Mouse (Mus musculus) midbrain, embryonic 14.5 days (tissue): ENCODE measurements around the gene Csnk2a1. TPM values are rescaled to one million over a fixed set of nuclear protein-coding genes. Genes with fewer than 3 reads are reported as not detected.

Experiments used
- ATAC-seq: fragments of 200-750 bp; cut with Nextera tagmentation; 2 replicates; pipeline ENCODE4 v1.8.0; 2017; ENCODE audit warnings: moderate number of reproducible peaks, moderate library complexity; ENCODE audit not compliant: low FRiP score, low TSS enrichment
- DNase-seq: peaks from one replicate; pipeline ENCODE4 v3.0.0-alpha.2; 2015
- H3K27ac ChIP-seq: fragments of 300-500 bp; sonication (generic); replicated peaks from 2 replicates; pipeline ENCODE4 v1.5.1; 2014; ENCODE audit warnings: mild to moderate bottlenecking, low read depth, low read length, moderate library complexity
- H3K27me3 ChIP-seq: fragments of 300-500 bp; sonication (generic); 2 replicates; pipeline ENCODE4 v1.6.1; 2014; ENCODE audit warnings: low read length, control low read depth, mixed read lengths; ENCODE audit not compliant: control insufficient read depth, insufficient read depth
- H3K36me3 ChIP-seq: fragments of 300-500 bp; sonication (generic); 2 replicates; pipeline ENCODE4 v1.6.1; 2014; ENCODE audit warnings: low read length, control low read depth; ENCODE audit not compliant: control insufficient read depth, insufficient read depth
- H3K4me1 ChIP-seq: fragments of 300-500 bp; sonication (generic); 2 replicates; pipeline ENCODE4 v1.6.1; 2014; ENCODE audit warnings: mild to moderate bottlenecking, antibody characterized with exemption, low read length, control low read depth; ENCODE audit not compliant: control insufficient read depth, insufficient read depth
- H3K4me2 ChIP-seq: fragments of 300-500 bp; sonication (generic); 2 replicates; pipeline ENCODE4 v1.6.1; 2014; ENCODE audit warnings: mild to moderate bottlenecking, low read length, moderate library complexity
- H3K4me3 ChIP-seq: fragments of 300-500 bp; sonication (generic); replicated peaks from 2 replicates; pipeline ENCODE4 v1.5.1; 2014; ENCODE audit warnings: low read depth, low read length
- H3K9ac ChIP-seq: fragments of 300-500 bp; sonication (generic); replicated peaks from 2 replicates; pipeline ENCODE4 v1.6.1; 2014; ENCODE audit warnings: mild to moderate bottlenecking, low read length, moderate library complexity
- H3K9me3 ChIP-seq: fragments of 300-500 bp; sonication (generic); 2 replicates; pipeline ENCODE4 v1.6.1; 2016; ENCODE audit warnings: low read length, control low read depth, mixed read lengths; ENCODE audit not compliant: control insufficient read depth
- WGBS: fragments of 180-500 bp; shearing (Covaris S2); extraction: QIAGEN DNeasy Blood & Tissue Kit; methylation state at CpG from one replicate; pipeline ENCODE4 v1.1.7; 2014; 5-methylcytosine and 5-hydroxymethylcytosine counted together
- polyA plus RNA-seq: library from polyadenylated mRNA; unstranded; fragments of >200 nt; fragmentation: Nextera tagmentation; extraction: Ambion mirVana; gene quantifications from 2 replicates; pipeline ENCODE4 v1.2.1, GENCODE M21; 2014

The Csnk2a1 gene
- polyA plus RNA-seq: 164 and 229 TPM in 2 replicates

DNA sequence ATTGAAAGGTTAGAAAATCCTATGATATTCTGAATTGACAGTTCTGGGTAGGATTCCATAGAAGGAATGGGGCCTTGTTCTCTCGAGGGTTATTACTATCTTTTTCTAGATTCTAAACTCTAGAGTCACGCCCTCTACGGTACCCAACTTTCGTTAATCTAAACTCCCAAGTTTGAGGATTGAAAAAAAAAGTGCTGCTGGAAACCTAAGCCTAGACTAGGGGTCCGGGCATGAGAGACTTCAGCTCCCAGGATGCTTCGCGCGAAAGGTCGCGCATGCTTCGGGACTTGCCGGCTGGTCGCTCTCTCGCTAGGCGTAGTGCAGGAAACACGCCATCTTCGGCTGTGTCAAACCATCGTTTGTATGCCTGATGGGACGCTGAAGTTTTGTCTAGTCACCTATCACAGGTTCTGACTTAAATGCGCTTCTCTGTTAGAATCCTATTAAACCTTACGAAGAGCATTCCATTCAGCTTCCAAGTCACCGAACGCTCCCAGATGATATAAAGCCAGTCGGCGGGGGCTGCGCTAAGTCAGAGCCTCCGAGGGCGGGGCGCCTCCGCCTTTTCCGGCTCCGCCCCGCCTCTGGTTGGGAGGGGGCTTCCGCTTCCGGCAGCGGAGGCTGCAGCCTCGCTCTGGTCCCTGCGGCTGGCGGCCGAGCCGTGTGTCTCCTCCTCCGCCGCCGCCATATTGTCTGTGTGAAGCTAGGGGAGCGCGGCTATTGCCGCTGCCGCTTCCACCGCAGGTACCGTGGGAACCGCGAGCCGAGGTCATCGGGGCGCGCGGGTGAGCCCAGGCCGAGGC is at the start of gene Csnk2a1:
TSS of gene Csnk2a1 (plus strand) at position 592 of the 803 bp plus-strand sequence.
- ATAC-seq (peak; percentile 97), DNase-seq (peak; percentile 96)
- H3K9ac ChIP-seq: peak within 1 kb of the TSS; percentile 96
- no peaks in the 10 kb centered on the region for H3K27me3 ChIP-seq
- H3K4me2 ChIP-seq: peak within 1 kb of the TSS; percentile 76
- H3K36me3 ChIP-seq: no peaks in the 10 kb centered on the region
- peak within 1 kb of the TSS; percentile 94 for H3K27ac ChIP-seq
- peaks cover 16% of the 10 kb centered on the region for H3K4me1 ChIP-seq
- peak within 1 kb of the TSS; percentile 92 for H3K4me3 ChIP-seq
- no peaks in the 10 kb centered on the region for H3K9me3 ChIP-seq
- under 1% methylated on average over 58 of the region's 58 CpGs for WGBS

DNA sequence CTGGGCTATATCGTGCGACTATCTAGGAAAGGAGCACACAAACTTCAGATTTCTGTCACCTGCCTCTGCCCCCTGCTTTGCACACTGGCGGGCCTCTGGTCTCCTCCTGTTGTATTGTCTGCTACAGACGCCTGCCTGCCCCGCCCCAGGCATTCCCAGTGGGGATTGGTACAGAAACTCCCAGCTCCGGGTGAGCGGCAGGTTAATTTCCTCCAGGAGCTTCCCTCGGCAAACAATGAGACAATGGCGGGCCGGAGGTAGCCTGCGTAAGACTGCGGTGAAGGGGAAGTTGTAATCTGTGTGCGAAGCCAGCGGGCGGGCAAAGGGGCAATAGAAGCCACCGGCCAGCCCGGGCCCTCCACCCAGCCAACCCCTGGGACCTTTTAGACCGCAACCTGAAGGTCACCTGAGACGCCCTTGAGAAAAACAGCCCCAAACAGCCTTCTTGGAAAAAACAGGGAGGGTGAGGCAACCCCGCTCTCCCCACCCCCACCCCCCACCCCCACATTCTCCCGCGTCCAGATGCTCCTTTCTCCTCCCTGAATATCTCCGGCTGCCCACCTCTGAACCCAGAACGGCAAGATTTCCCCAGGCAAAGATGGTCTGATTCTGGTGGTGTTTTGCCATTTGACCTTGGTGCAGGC is 49.4 kb upstream of the Csnk2a1 start:
- 9% methylated on average over 24 of the region's 24 CpGs for WGBS
- no peak for ATAC-seq
- peak; percentile 51 for DNase-seq
- Histone ChIP-seq H3K4me2 (peak overlapping the region; percentile 38), H3K27ac (no peak overlapping the region), H3K27me3 (no peaks in the 10 kb centered on the region), H3K4me3 (no peak overlapping the region), H3K36me3 (no peaks in the 10 kb centered on the region), H3K9me3 (no peaks in the 10 kb centered on the region), H3K9ac (peak overlapping the region; percentile 3; the same call in 1 of the 2 replicates), H3K4me1 (peaks cover 6% of the 10 kb centered on the region)

GRCm38 (mm10) chr2:152177806-152178170 is 48.9 kb upstream of the Csnk2a1 start:
- H3K27ac ChIP-seq: no peak overlapping the region
- no peaks in the 10 kb centered on the region for H3K27me3 ChIP-seq
- H3K36me3 ChIP-seq: no peaks in the 10 kb centered on the region
- 73% methylated on average over 6 of the region's 6 CpGs for WGBS
- ATAC-seq: no peak
- no peaks in the 10 kb centered on the region for H3K9me3 ChIP-seq
- peaks cover 6% of the 10 kb centered on the region for H3K4me1 ChIP-seq
- no peak overlapping the region for H3K4me2 ChIP-seq
- H3K4me3 ChIP-seq: no peak overlapping the region
- H3K9ac ChIP-seq: no peak overlapping the region
- DNase-seq: no peak

GRCm38 (mm10) chr2:152178345-152178744 is 48.3 kb upstream of the Csnk2a1 start:
- WGBS: 93% methylated on average over 3 of the region's 3 CpGs
- no peak for DNase-seq

GRCm38 (mm10) chr2:152179301-152179700 is 47.3 kb upstream of the Csnk2a1 start:
- ATAC-seq: no peak
- H3K9ac ChIP-seq: no peak overlapping the region
- no peak overlapping the region for H3K27ac ChIP-seq
- H3K36me3 ChIP-seq: no peaks in the 10 kb centered on the region
- no peak for DNase-seq
- H3K4me1 ChIP-seq: peaks cover 6% of the 10 kb centered on the region
- no peak overlapping the region for H3K4me3 ChIP-seq
- no peaks in the 10 kb centered on the region for H3K9me3 ChIP-seq
- 93% methylated on average over 2 of the region's 2 CpGs for WGBS
- H3K4me2 ChIP-seq: no peak overlapping the region
- H3K27me3 ChIP-seq: no peaks in the 10 kb centered on the region

More at GRCm38 (mm10) chr2:152178345-152178744, 48.3 kb upstream of the Csnk2a1 start:
- no peak overlapping the region for H3K4me2 ChIP-seq
- no peak overlapping the region for H3K4me3 ChIP-seq
- ATAC-seq: no peak
- H3K36me3 ChIP-seq: no peaks in the 10 kb centered on the region
- peaks cover 6% of the 10 kb centered on the region for H3K4me1 ChIP-seq
- H3K9ac ChIP-seq: no peak overlapping the region
- H3K27me3 ChIP-seq: no peaks in the 10 kb centered on the region
- H3K27ac ChIP-seq: no peak overlapping the region
- no peaks in the 10 kb centered on the region for H3K9me3 ChIP-seq

DNA sequence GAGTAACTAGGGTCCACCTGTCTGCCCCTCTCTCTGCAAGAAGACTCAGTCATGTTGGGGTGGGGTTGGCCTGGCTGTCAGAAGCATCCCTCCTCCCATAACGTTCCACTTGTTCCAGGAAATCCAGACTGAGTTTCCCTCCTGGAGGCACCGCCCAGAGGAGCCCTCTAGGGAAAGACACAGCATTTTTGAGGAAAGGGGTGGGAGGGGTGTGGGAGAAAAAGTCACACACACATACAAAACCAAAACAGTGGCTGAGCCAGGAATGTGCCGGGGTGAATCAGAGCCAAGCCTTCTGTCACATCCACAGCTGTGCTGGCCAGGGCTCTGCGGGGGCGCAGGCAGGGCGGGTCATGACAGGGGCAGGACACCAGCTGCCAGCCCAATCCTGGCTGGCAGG is 46.3 kb upstream of the Csnk2a1 start:
- no peaks in the 10 kb centered on the region for H3K36me3 ChIP-seq
- no peak overlapping the region for H3K9ac ChIP-seq
- no peak overlapping the region for H3K4me3 ChIP-seq
- 71% methylated on average over 6 of the region's 6 CpGs for WGBS
- peaks cover 6% of the 10 kb centered on the region for H3K4me1 ChIP-seq
- ATAC-seq (no peak), DNase-seq (no peak)
- no peaks in the 10 kb centered on the region for H3K27me3 ChIP-seq
- no peak overlapping the region for H3K27ac ChIP-seq
- H3K4me2 ChIP-seq: no peak overlapping the region
- no peaks in the 10 kb centered on the region for H3K9me3 ChIP-seq

DNA sequence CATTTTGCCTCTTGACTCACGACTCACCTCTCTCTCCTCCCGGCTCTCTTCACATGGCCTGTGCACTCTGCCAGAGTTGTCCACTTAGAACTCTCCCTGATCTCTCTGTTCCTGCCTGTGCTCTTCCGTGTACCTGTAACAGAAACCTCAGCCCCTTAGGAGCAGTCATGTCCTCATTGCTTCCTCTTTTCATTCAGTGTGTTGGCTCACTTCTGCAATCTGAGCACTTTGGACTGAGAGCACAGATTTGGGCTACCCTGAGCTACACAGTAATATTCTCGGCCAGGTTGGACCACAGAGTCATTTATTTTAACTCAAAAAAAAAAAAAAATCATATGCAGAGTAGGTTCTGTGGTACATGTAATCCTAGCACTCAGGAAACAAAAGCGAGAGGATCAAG is 39.5 kb upstream of the Csnk2a1 start:
- H3K4me1 ChIP-seq: no peaks in the 10 kb centered on the region
- H3K9ac ChIP-seq: no peak overlapping the region
- no peaks in the 10 kb centered on the region for H3K36me3 ChIP-seq
- no peak overlapping the region for H3K4me3 ChIP-seq
- no peak overlapping the region for H3K4me2 ChIP-seq
- no peak for ATAC-seq
- H3K9me3 ChIP-seq: no peaks in the 10 kb centered on the region
- 87% methylated on average over 5 of the region's 5 CpGs for WGBS
- no peak for DNase-seq
- H3K27me3 ChIP-seq: no peaks in the 10 kb centered on the region
- no peak overlapping the region for H3K27ac ChIP-seq

DNA sequence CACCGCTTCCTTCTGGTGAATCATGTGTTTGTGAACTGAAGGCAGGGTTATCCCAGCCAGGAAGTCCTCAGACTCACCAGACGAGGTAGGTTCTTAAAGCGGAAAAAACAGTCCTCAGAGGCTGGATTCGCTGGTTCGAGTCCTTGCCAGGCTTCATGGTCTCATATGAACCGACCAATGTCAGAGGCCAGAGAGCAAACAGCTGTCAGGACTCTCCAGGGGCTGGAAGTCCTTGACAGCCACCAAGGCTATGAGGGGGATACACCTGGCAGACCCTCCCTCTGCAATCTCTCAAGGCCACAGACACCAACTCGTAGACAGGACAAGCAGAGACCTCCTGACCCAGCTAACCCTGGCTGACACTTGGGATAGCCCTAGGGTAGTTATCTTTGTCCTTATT is 37.4 kb upstream of the Csnk2a1 start:
- Histone ChIP-seq H3K4me2 (no peak overlapping the region), H3K36me3 (no peaks in the 10 kb centered on the region), H3K27ac (no peak overlapping the region), H3K4me3 (no peak overlapping the region), H3K4me1 (no peaks in the 10 kb centered on the region), H3K9me3 (no peaks in the 10 kb centered on the region), H3K27me3 (no peaks in the 10 kb centered on the region), H3K9ac (no peak overlapping the region)
- DNase-seq (no peak), ATAC-seq (no peak)
- WGBS: 80% methylated on average over 7 of the region's 7 CpGs

DNA sequence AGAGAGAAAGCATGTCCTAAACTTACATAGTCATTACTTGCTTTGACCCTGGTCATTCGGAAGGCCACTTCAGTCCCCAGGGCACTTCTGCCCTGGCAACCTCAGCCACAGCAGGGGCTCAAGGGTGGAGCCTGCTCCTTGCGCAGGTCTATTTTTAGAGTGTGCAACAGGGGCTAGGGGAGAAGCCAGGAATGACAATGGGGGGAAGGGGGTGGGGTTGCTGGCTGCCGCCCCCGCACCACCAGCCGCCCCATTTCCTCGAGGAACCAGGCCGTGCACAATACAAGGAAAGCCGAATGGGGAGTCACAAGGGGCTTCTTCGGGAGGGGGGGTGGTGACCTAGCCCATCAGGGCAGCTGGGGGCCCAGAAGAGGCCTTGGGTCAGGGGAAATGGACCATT is 37.0 kb upstream of the Csnk2a1 start:
- Histone ChIP-seq H3K9ac (no peak overlapping the region), H3K9me3 (no peaks in the 10 kb centered on the region), H3K4me3 (no peak overlapping the region), H3K36me3 (no peaks in the 10 kb centered on the region), H3K27me3 (no peaks in the 10 kb centered on the region), H3K27ac (no peak overlapping the region), H3K4me2 (no peak overlapping the region), H3K4me1 (no peaks in the 10 kb centered on the region)
- ATAC-seq: no peak
- WGBS: 60% methylated on average over 9 of the region's 9 CpGs
- no peak for DNase-seq
